Comparison of ENCODE assay signal across 19 mouse cellular contexts in the genomic region with DNA sequence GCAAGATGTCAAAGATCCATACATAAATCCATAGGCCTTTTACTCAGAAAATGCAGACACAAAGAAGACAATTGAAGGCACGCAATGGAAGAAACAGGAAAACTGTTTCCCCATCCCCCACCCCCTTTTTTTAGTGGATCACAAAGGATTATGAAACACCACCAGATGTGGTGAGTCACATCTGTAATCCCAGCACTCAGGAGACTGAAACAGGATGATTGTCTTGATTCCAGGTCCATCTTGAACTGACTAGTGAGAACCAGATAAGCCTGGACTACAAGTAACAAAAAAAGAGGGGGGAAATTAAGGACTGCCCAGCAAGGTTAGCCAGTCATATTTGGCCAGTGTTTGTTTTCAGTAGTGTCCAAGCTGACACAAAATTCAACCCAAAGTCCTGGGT. TPM values are rescaled to one million over a fixed set of nuclear protein-coding genes. Genes with fewer than 3 reads are reported as not detected.
"Had no signal": no experiment of that assay in that cellular context is flagged by ENCODE, and none has a peak within 500 bp of the region (broad histone marks: within the 10 kb centered on the region; RNA-seq: fewer than 3 reads in every experiment).

No protein-coding gene starts in this region.

- H3K27ac ChIP-seq: lung, embryonic 15.5 days; midbrain, embryonic 10.5 days; midbrain, embryonic 12.5 days; neural tube, embryonic 13.5 days; neural tube, embryonic 15.5 days had no signal

- DNase-seq: liver, postnatal 0 days; lung, adult 2 months; lung, postnatal 4 days; midbrain, embryonic 14.5 days; retina, postnatal 1 day; right cerebral cortex, adult 18-20 months; right cerebral cortex, postnatal 25 days; right cerebral cortex, postnatal 4 days; spleen, adult 18-20 months; thymus, adult 18-20 months; thymus, postnatal 14 days; thymus, postnatal 36 days had no signal

- H3K4me3 ChIP-seq: lung, embryonic 15.5 days; midbrain, embryonic 10.5 days; midbrain, embryonic 12.5 days; myocyte; neural tube, embryonic 13.5 days; neural tube, embryonic 15.5 days had no signal

RNA-seq across cellular contexts. Expression of gene Exph5, which starts 25.1 kb away (rescaled TPM):
- total RNA-seq: megakaryocyte-erythroid progenitor cell, adult 5-6 weeks had no signal
